Mouse (Mus musculus): ENCODE data around the gene Myo10. TPM values are rescaled to one million over a fixed set of nuclear protein-coding genes. Genes with fewer than 3 reads are reported as not detected.

Gene Myo10
- 72.8 and 75.4 TPM in 2 replicates for polyA plus RNA-seq (2014; fragmentation: Nextera tagmentation; extraction: Ambion mirVana)

- Histone ChIP-seq H3K27me3 (ENCODE audit: control insufficient read depth, insufficient read depth, low read length) (peaks cover 5% of the 10 kb centered on the region; the same call in 1 of the 2 replicates), H3K4me1 (ENCODE audit: control insufficient read depth, insufficient read depth, low read length) (no peaks in the 10 kb centered on the region; the same call in 1 of the 2 replicates), H3K36me3 (ENCODE audit: control insufficient read depth, insufficient read depth, low read length) (no peaks in the 10 kb centered on the region), H3K4me3 (ENCODE audit: low read depth, low read length) (peak within 1 kb of the TSS; percentile 81), H3K4me2 (peak within 1 kb of the TSS; percentile 98), H3K9me3 (ENCODE audit: control insufficient read depth, low read length) (no peaks in the 10 kb centered on the region), H3K9ac (ENCODE audit: low read length) (peak within 1 kb of the TSS; percentile 90), H3K27ac (ENCODE audit: low read depth, low read length) (no peak within 1 kb of the TSS)
- DNase-seq (ENCODE audit: low spot score, missing footprints), result peak; percentile 100
- under 1% methylated on average over 53 of the region's 53 CpGs for WGBS
- ATAC-seq (ENCODE audit: low FRiP score), result peak; percentile 96
Observed at GRCm38 (mm10) chr15:25622200-25622866, at the start of gene Myo10. Gene Myo10, plus strand, starts transcription at chr15:25622525.

DNA sequence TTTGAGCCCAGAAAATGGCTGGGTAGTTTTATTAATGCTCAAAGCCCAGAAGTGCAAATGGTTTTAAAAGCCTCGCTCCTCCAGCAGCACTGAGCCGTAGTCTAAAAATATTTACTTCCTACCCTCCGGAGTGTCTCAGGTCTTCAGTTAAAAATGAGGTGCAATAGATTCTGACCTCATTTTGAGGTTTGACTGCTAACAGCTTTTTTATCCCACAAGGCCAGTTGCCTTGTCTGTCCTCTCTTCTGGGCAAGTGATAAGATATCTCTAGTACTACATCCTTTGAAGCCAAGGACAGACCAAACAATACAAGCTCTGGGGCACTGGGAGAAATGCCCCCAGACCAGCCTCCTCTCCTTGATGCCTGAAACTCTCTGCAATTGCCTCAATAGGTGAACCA lies 49.2 kb upstream of the Myo10 start:
- H3K4me1 ChIP-seq (ENCODE audit: control insufficient read depth, insufficient read depth, low read length), result no peaks in the 10 kb centered on the region
- H3K9ac ChIP-seq (ENCODE audit: low read length), result no peak overlapping the region
- no peaks in the 10 kb centered on the region for H3K36me3 ChIP-seq (ENCODE audit: control insufficient read depth, insufficient read depth, low read length)
- no peaks in the 10 kb centered on the region for H3K9me3 ChIP-seq (ENCODE audit: control insufficient read depth, low read length)
- 96% methylated on average over 3 of the region's 3 CpGs for WGBS
- no peak for ATAC-seq (ENCODE audit: low FRiP score)
- DNase-seq (ENCODE audit: low spot score, missing footprints), result no peak
- H3K27ac ChIP-seq (ENCODE audit: low read depth, low read length), result no peak overlapping the region
- H3K4me3 ChIP-seq (ENCODE audit: low read depth, low read length), result no peak overlapping the region
- no peaks in the 10 kb centered on the region for H3K27me3 ChIP-seq (ENCODE audit: control insufficient read depth, insufficient read depth, low read length)
- no peak overlapping the region for H3K4me2 ChIP-seq

GRCm38 (mm10) chr15:25573876-25574601 lies 48.3 kb upstream of the Myo10 start:
- DNase-seq (ENCODE audit: low spot score, missing footprints) (no peak), ATAC-seq (ENCODE audit: low FRiP score) (no peak)
- Histone ChIP-seq H3K9ac (ENCODE audit: low read length) (no peak overlapping the region), H3K4me1 (ENCODE audit: control insufficient read depth, insufficient read depth, low read length) (no peaks in the 10 kb centered on the region), H3K4me2 (no peak overlapping the region), H3K36me3 (ENCODE audit: control insufficient read depth, insufficient read depth, low read length) (no peaks in the 10 kb centered on the region), H3K9me3 (ENCODE audit: control insufficient read depth, low read length) (no peaks in the 10 kb centered on the region), H3K27ac (ENCODE audit: low read depth, low read length) (no peak overlapping the region), H3K4me3 (ENCODE audit: low read depth, low read length) (no peak overlapping the region), H3K27me3 (ENCODE audit: control insufficient read depth, insufficient read depth, low read length) (no peaks in the 10 kb centered on the region)
- WGBS, result 87% methylated on average over 7 of the region's 7 CpGs

GRCm38 (mm10) chr15:25577327-25578051 lies 44.8 kb upstream of the Myo10 start:
- no peak for DNase-seq (ENCODE audit: low spot score, missing footprints)
- Histone ChIP-seq H3K4me2 (no peak overlapping the region), H3K4me1 (ENCODE audit: control insufficient read depth, insufficient read depth, low read length) (0 out of 2 replicates have a peak, but pooled peaks cover 2% of the 10 kb centered on the region), H3K9me3 (ENCODE audit: control insufficient read depth, low read length) (no peaks in the 10 kb centered on the region), H3K4me3 (ENCODE audit: low read depth, low read length) (no peak overlapping the region), H3K9ac (ENCODE audit: low read length) (no peak overlapping the region), H3K27me3 (ENCODE audit: control insufficient read depth, insufficient read depth, low read length) (no peaks in the 10 kb centered on the region), H3K27ac (ENCODE audit: low read depth, low read length) (no peak overlapping the region), H3K36me3 (ENCODE audit: control insufficient read depth, insufficient read depth, low read length) (no peaks in the 10 kb centered on the region)
- 90% methylated on average over 8 of the region's 8 CpGs for WGBS
- no peak for ATAC-seq (ENCODE audit: low FRiP score)

GRCm38 (mm10) chr15:25578369-25578768 lies 44.0 kb upstream of the Myo10 start:
- Histone ChIP-seq H3K36me3 (ENCODE audit: control insufficient read depth, insufficient read depth, low read length) (no peaks in the 10 kb centered on the region), H3K4me3 (ENCODE audit: low read depth, low read length) (no peak overlapping the region), H3K9me3 (ENCODE audit: control insufficient read depth, low read length) (no peaks in the 10 kb centered on the region), H3K9ac (ENCODE audit: low read length) (no peak overlapping the region), H3K27ac (ENCODE audit: low read depth, low read length) (no peak overlapping the region), H3K27me3 (ENCODE audit: control insufficient read depth, insufficient read depth, low read length) (no peaks in the 10 kb centered on the region), H3K4me1 (ENCODE audit: control insufficient read depth, insufficient read depth, low read length) (0 out of 2 replicates have a peak, but pooled peaks cover 2% of the 10 kb centered on the region), H3K4me2 (no peak overlapping the region)
- DNase-seq (ENCODE audit: low spot score, missing footprints) (no peak), ATAC-seq (ENCODE audit: low FRiP score) (no peak)
- 80% methylated on average over 4 of the region's 4 CpGs for WGBS

DNA sequence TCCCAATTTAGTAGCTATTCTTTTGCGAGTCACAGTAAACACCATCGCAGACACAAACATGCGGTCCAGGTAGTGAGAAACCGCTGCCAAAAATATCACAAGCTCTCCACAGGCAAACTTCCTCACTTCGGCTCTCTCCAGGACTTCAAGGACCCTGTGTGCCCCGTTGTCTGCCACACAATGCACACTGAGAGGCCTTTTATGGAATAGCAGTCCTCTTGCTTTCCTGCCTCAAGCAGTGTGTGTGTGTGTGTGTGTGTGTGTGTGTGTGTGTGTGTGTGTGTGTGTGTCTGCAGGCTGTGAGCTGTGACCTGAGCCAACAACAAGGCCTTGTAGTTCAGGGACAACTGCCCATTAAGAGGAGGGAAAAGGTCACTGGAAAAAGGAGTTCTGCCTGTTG lies 41.6 kb upstream of the Myo10 start:
- H3K4me1 ChIP-seq (ENCODE audit: control insufficient read depth, insufficient read depth, low read length), result 0 out of 2 replicates have a peak, but pooled peaks cover 2% of the 10 kb centered on the region
- no peak overlapping the region for H3K9ac ChIP-seq (ENCODE audit: low read length)
- DNase-seq (ENCODE audit: low spot score, missing footprints) (no peak), ATAC-seq (ENCODE audit: low FRiP score) (no peak)
- H3K36me3 ChIP-seq (ENCODE audit: control insufficient read depth, insufficient read depth, low read length), result no peaks in the 10 kb centered on the region
- no peaks in the 10 kb centered on the region for H3K9me3 ChIP-seq (ENCODE audit: control insufficient read depth, low read length)
- H3K4me3 ChIP-seq (ENCODE audit: low read depth, low read length), result no peak overlapping the region
- H3K27ac ChIP-seq (ENCODE audit: low read depth, low read length), result no peak overlapping the region
- WGBS, result 67% methylated on average over 6 of the region's 6 CpGs
- no peak overlapping the region for H3K4me2 ChIP-seq
- H3K27me3 ChIP-seq (ENCODE audit: control insufficient read depth, insufficient read depth, low read length), result no peaks in the 10 kb centered on the region

DNA sequence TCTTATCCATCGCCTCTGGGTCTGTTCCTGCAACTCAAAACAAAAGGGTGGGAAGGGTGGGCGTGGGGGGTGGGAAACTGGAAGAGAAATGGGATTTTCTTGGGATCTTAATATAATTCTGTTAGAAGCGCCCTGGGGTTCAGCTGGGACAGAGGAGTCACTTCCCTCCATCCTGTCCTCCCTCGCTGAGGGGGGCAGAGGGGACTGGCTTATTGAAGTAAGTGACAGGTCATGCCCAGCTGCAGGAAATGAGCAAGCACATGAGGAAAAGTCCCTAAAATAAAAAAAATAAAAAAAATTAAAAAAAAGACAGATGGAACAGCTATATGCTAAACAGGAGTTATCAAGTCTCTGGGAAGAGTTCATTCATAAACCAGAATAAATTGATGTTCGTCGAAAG lies 40.3 kb upstream of the Myo10 start:
- no peak overlapping the region for H3K4me3 ChIP-seq (ENCODE audit: low read depth, low read length)
- WGBS, result 59% methylated on average over 6 of the region's 6 CpGs
- no peak overlapping the region for H3K9ac ChIP-seq (ENCODE audit: low read length)
- H3K4me1 ChIP-seq (ENCODE audit: control insufficient read depth, insufficient read depth, low read length), result 0 out of 2 replicates have a peak, but pooled peaks cover 2% of the 10 kb centered on the region
- ATAC-seq (ENCODE audit: low FRiP score), result no peak
- H3K27me3 ChIP-seq (ENCODE audit: control insufficient read depth, insufficient read depth, low read length), result no peaks in the 10 kb centered on the region
- H3K27ac ChIP-seq (ENCODE audit: low read depth, low read length), result no peak overlapping the region
- no peak overlapping the region for H3K4me2 ChIP-seq
- DNase-seq (ENCODE audit: low spot score, missing footprints), result no peak
- H3K9me3 ChIP-seq (ENCODE audit: control insufficient read depth, low read length), result no peaks in the 10 kb centered on the region
- no peaks in the 10 kb centered on the region for H3K36me3 ChIP-seq (ENCODE audit: control insufficient read depth, insufficient read depth, low read length)

GRCm38 (mm10) chr15:25583361-25583760 lies 39.0 kb upstream of the Myo10 start:
- H3K36me3 ChIP-seq (ENCODE audit: control insufficient read depth, insufficient read depth, low read length), result no peaks in the 10 kb centered on the region
- no peaks in the 10 kb centered on the region for H3K9me3 ChIP-seq (ENCODE audit: control insufficient read depth, low read length)
- ATAC-seq (ENCODE audit: low FRiP score) (no peak), DNase-seq (ENCODE audit: low spot score, missing footprints) (no peak)
- H3K4me1 ChIP-seq (ENCODE audit: control insufficient read depth, insufficient read depth, low read length), result 0 out of 2 replicates have a peak, but pooled peaks cover 2% of the 10 kb centered on the region
- WGBS, result 84% methylated on average over 8 of the region's 8 CpGs
- H3K9ac ChIP-seq (ENCODE audit: low read length), result no peak overlapping the region
- no peak overlapping the region for H3K4me2 ChIP-seq
- no peak overlapping the region for H3K27ac ChIP-seq (ENCODE audit: low read depth, low read length)
- H3K4me3 ChIP-seq (ENCODE audit: low read depth, low read length), result no peak overlapping the region
- no peaks in the 10 kb centered on the region for H3K27me3 ChIP-seq (ENCODE audit: control insufficient read depth, insufficient read depth, low read length)

DNA sequence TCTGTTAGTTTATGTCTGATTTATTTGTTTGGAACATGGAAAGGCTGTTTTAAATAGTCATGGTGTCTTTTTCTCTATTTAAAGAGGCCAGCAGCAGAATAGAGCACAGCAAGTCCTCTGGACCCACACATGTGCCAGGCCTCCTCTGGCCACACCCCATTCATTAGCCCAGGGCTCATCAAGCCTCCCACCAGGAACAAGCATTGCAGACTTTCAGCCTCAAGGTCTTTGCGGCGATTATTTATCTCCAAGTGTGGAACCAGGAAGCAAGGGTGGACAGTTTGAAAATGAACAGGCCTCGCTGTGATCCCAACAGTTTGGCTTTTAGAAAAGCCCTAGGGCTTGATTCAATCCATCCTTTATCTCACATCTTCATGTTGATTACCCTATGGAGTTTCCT lies 35.5 kb upstream of the Myo10 start:
- no peaks in the 10 kb centered on the region for H3K27me3 ChIP-seq (ENCODE audit: control insufficient read depth, insufficient read depth, low read length)
- no peak overlapping the region for H3K27ac ChIP-seq (ENCODE audit: low read depth, low read length)
- no peak overlapping the region for H3K9ac ChIP-seq (ENCODE audit: low read length)
- DNase-seq (ENCODE audit: low spot score, missing footprints), result no peak
- no peaks in the 10 kb centered on the region for H3K36me3 ChIP-seq (ENCODE audit: control insufficient read depth, insufficient read depth, low read length)
- ATAC-seq (ENCODE audit: low FRiP score), result no peak
- H3K4me3 ChIP-seq (ENCODE audit: low read depth, low read length), result no peak overlapping the region
- no peaks in the 10 kb centered on the region for H3K9me3 ChIP-seq (ENCODE audit: control insufficient read depth, low read length)
- no peak overlapping the region for H3K4me2 ChIP-seq
- WGBS, result 90% methylated on average over 3 of the region's 3 CpGs
- H3K4me1 ChIP-seq (ENCODE audit: control insufficient read depth, insufficient read depth, low read length), result 0 out of 2 replicates have a peak, but pooled peaks cover 2% of the 10 kb centered on the region

Measured in midbrain, embryonic 11.5 days (tissue).